Mouse (Mus musculus): ENCODE data around the gene 1500009C09Rik. TPM values are rescaled to one million over a fixed set of nuclear protein-coding genes. Genes with fewer than 3 reads are reported as not detected.

1500009C09Rik gene
- total and polyA plus RNA-seq, 2 experiments from 2014 or later, result 17.9 to 156 TPM

DNA sequence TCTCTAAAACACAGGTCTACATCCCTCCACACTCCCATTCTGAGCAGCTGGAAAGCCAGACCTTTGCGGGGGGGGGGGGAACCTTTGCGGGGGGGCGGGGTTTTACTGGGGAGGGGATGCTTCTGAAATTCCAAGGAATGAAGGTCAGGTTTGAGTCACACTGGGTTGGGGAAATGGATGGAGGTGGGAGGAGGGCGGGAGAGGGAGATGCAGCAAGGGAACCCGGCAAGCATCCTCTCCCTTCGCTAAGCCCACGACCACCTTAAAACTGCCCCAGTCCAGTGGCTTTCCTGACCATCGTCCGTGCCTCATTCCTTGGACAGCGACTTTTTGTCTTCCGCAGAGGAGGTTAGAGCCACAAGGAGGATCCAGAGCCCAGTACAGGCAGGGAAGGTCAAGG is 40.9 kb upstream of the 1500009C09Rik start:
- H3K9ac ChIP-seq (replicated peaks; ENCODE audit: low read length, poor library complexity, severe bottlenecking), result no peak overlapping the region
- TF ChIP-seq CTCF (IDR thresholded peaks at IDR 0.05), result no peak
- DNase-seq (ENCODE audit: low spot score) (no peak), ATAC-seq (ENCODE audit: low FRiP score) (no peak)
- WGBS, result 4% methylated on average over 11 of the region's 11 CpGs
- H3K36me3 ChIP-seq (ENCODE audit: insufficient read depth, low read length), result no peaks in the 10 kb centered on the region; the same call in 1 of the 2 replicates
- no peak overlapping the region for H3K27ac ChIP-seq (ENCODE audit: low read depth, low read length)
- H3K27me3 ChIP-seq (ENCODE audit: insufficient read depth, low read length), result peaks cover 67% of the 10 kb centered on the region
- H3K4me1 ChIP-seq (ENCODE audit: insufficient read depth, low read length), result peaks cover 12% of the 10 kb centered on the region; the same call in 1 of the 2 replicates
- peak overlapping the region; percentile 62 for H3K4me2 ChIP-seq (ENCODE audit: low read depth, low read length, poor library complexity, severe bottlenecking)
- peak overlapping the region; percentile 40 for H3K4me3 ChIP-seq (ENCODE audit: low read depth, low read length)
- no peaks in the 10 kb centered on the region for H3K9me3 ChIP-seq (ENCODE audit: low read length)

DNA sequence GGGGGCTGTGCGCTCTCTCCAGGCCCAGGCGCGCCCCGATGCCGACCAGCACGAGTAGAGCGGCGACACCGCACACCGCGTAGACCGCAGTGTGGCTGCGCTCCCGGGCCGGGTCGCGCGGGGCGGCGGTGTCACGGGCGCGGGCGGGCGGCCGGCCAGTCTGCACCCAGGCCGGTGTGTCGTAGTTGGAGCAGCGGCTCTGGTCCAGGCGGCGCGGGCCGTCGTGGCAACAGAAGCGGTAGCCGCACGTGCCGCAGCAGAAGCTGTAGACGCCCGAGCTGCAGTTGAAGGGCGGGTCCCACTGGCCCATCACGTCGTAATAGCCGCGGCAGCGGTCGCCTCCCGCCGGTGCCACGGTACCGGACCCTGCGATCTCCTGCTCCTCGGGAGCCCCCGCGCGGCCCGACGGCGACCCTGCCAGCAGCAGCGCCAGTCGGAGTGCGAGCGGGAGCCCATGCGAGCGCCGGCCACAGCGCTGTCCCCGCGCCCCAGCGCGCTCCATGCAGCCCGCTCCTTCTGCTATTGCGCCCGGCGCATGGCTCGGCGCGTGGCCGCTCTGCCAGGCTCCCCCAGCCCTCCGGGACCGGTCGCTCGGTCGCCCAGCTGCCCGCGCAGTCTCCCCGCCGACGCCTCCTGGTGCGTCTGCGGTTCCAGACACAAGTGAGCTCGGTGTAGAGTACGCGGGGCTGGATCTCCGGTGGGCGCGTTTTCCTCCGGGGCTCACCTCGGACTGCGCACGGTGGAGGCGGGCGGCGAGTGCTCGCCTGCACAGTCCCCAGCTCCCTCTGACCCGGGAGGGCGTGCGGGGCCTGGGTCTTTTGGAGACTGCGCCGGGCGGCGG is 40.1 kb upstream of the 1500009C09Rik start:
- Histone ChIP-seq H3K27ac (ENCODE audit: low read depth, low read length) (no peak overlapping the region), H3K27me3 (ENCODE audit: insufficient read depth, low read length) (peaks cover 61% of the 10 kb centered on the region), H3K36me3 (ENCODE audit: insufficient read depth, low read length) (no peaks in the 10 kb centered on the region), H3K9me3 (ENCODE audit: low read length) (no peaks in the 10 kb centered on the region), H3K4me2 (ENCODE audit: low read depth, low read length, poor library complexity, severe bottlenecking) (peak overlapping the region; percentile 62), H3K4me1 (ENCODE audit: insufficient read depth, low read length) (peaks cover 7% of the 10 kb centered on the region; the same call in 1 of the 2 replicates), H3K4me3 (ENCODE audit: low read depth, low read length) (peak overlapping the region; percentile 40), H3K9ac (replicated peaks; ENCODE audit: low read length, poor library complexity, severe bottlenecking) (peak overlapping the region; percentile 24; the same call in 1 of the 2 replicates)
- WGBS, result 2% methylated on average over 102 of the region's 112 CpGs
- peak; percentile 6; the same call in 1 of the 2 replicates for TF ChIP-seq CTCF (IDR thresholded peaks at IDR 0.05)
- ATAC-seq (ENCODE audit: low FRiP score) (0 out of 2 replicates have a peak, but pooled peaks have one; percentile 24), DNase-seq (ENCODE audit: low spot score) (no peak)

DNA sequence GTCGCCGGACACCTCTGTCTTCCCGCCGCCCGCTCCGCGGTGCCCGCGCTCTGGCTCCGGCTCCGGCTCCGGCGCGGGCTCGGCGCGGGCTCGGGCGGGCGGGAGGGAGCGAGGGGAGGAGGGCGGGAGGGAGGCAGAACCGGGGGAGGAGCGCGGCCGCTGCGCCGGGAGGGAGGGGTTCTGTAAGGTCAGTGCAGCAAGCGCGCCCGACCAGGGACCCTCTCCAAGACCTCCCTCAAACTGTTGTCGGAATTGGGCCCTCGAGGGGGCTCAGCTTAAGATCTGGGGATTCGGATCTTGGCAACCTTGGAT is 39.5 kb upstream of the 1500009C09Rik start, which contains the start of gene Shisa8:
TSS of gene Shisa8 (minus strand) at position 64 of the 312 bp plus-strand sequence.
- H3K9me3 ChIP-seq (ENCODE audit: low read length), result no peaks in the 10 kb centered on the region
- peak within 1 kb of the TSS; percentile 40 for H3K4me3 ChIP-seq (ENCODE audit: low read depth, low read length)
- H3K9ac ChIP-seq (replicated peaks; ENCODE audit: low read length, poor library complexity, severe bottlenecking), result peak within 1 kb of the TSS; percentile 24; the same call in 1 of the 2 replicates
- H3K27ac ChIP-seq (ENCODE audit: low read depth, low read length), result no peak within 1 kb of the TSS
- no peak for TF ChIP-seq CTCF (IDR thresholded peaks at IDR 0.05)
- H3K36me3 ChIP-seq (ENCODE audit: insufficient read depth, low read length), result no peaks in the 10 kb centered on the region
- DNase-seq (ENCODE audit: low spot score), result no peak
- peaks cover 61% of the 10 kb centered on the region for H3K27me3 ChIP-seq (ENCODE audit: insufficient read depth, low read length)
- under 1% methylated on average over 28 of the region's 34 CpGs for WGBS
- H3K4me2 ChIP-seq (ENCODE audit: low read depth, low read length, poor library complexity, severe bottlenecking), result peak within 1 kb of the TSS; percentile 62
- no peak for ATAC-seq (ENCODE audit: low FRiP score)
- peaks cover 3% of the 10 kb centered on the region; the same call in 1 of the 2 replicates for H3K4me1 ChIP-seq (ENCODE audit: insufficient read depth, low read length)

DNA sequence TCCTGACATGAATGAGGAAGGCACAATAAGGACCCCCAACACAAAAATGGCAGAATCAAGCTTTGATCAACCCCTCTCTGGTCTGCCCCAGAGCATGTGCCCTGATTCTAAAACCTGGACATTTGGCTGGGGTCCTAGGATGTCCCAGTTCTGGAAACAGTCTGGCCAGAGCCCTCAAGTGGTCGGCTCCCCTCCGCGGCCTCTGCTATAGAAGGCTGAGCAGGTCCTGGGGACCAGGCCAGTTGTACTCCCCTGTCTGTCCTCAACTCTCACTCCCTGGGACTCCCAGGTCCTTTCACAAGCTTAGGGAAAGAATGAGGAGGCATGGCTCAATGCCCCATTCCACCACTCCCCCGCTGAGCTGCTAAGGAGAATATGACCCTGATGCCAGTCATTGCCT is 39.0 kb upstream of the 1500009C09Rik start:
- no peak for ATAC-seq (ENCODE audit: low FRiP score)
- 20% methylated on average over 4 of the region's 4 CpGs for WGBS
- H3K27me3 ChIP-seq (ENCODE audit: insufficient read depth, low read length), result peaks cover 56% of the 10 kb centered on the region
- H3K4me1 ChIP-seq (ENCODE audit: insufficient read depth, low read length), result peaks cover 3% of the 10 kb centered on the region; the same call in 1 of the 2 replicates
- no peak overlapping the region for H3K9ac ChIP-seq (replicated peaks; ENCODE audit: low read length, poor library complexity, severe bottlenecking)
- no peaks in the 10 kb centered on the region for H3K9me3 ChIP-seq (ENCODE audit: low read length)
- no peak overlapping the region for H3K4me2 ChIP-seq (ENCODE audit: low read depth, low read length, poor library complexity, severe bottlenecking)
- H3K36me3 ChIP-seq (ENCODE audit: insufficient read depth, low read length), result no peaks in the 10 kb centered on the region
- no peak overlapping the region for H3K4me3 ChIP-seq (ENCODE audit: low read depth, low read length)
- DNase-seq (ENCODE audit: low spot score), result no peak
- H3K27ac ChIP-seq (ENCODE audit: low read depth, low read length), result no peak overlapping the region
- TF ChIP-seq CTCF (IDR thresholded peaks at IDR 0.05), result no peak

DNA sequence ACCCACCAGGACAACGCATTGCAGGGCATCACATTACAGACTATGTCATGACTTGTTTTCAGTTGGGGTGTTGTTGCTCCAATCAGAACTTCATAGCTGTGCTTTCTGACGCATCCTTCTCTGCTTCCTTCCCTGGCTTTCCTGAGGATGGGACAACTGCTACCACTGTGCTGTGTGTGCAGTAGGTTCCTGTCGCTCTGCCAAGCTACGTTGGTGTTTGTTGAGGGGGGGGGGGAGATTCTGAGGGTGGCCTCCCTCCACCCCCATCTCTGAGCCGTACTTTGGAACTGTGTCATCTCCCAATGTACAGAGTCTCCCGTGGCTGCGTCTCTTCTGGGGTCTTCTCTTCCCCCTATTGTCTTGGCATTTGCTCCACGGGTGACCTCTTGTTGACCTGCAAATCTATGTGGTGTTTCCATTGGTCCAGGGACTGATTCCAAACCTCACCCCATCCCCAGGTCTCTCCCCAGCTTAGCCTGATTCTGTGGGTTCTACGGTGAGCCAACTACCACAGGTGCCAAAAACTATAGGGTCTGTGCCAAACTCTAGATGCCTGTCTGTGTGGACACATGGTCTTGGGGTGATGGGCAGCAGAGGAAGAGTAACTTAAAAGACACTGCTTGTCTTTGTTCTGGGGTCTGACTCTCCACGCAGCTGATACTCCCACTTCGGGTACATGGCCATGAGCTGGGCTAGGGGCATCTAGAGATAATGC is 36.7 kb upstream of the 1500009C09Rik start:
- no peak for ATAC-seq (ENCODE audit: low FRiP score)
- TF ChIP-seq CTCF (IDR thresholded peaks at IDR 0.05), result no peak
- H3K4me3 ChIP-seq (ENCODE audit: low read depth, low read length), result no peak overlapping the region
- WGBS, result 34% methylated on average over 11 of the region's 11 CpGs
- no peaks in the 10 kb centered on the region for H3K36me3 ChIP-seq (ENCODE audit: insufficient read depth, low read length)
- peaks cover 3% of the 10 kb centered on the region; the same call in 1 of the 2 replicates for H3K4me1 ChIP-seq (ENCODE audit: insufficient read depth, low read length)
- H3K9ac ChIP-seq (replicated peaks; ENCODE audit: low read length, poor library complexity, severe bottlenecking), result no peak overlapping the region
- H3K27me3 ChIP-seq (ENCODE audit: insufficient read depth, low read length), result peaks cover 41% of the 10 kb centered on the region
- no peak overlapping the region for H3K27ac ChIP-seq (ENCODE audit: low read depth, low read length)
- no peaks in the 10 kb centered on the region for H3K9me3 ChIP-seq (ENCODE audit: low read length)
- no peak overlapping the region for H3K4me2 ChIP-seq (ENCODE audit: low read depth, low read length, poor library complexity, severe bottlenecking)
- DNase-seq (ENCODE audit: low spot score), result no peak
